Mouse (Mus musculus) adrenal gland, postnatal 36 days (tissue): ENCODE measurements around the gene Trh. TPM values are rescaled to one million over a fixed set of nuclear protein-coding genes. Genes with fewer than 3 reads are reported as not detected.

Experiments used
- DNase-seq, 2 experiments: peaks; one replicate each; pipeline ENCODE4 v3.0.0; 2021; ENCODE audit warnings: mixed read lengths in 1 of 2
- long read RNA-seq, 2 experiments: library from polyadenylated mRNA; stranded (forward); transcript quantifications; one replicate each; pipeline ENCODE4 v2.0.0; 2021; ENCODE audit warnings: borderline sequencing depth in 2 of 2
- total RNA-seq, 2 experiments: library from RNA; stranded (reverse); gene quantifications; 2 replicates each; pipeline ENCODE4 v1.2.3; 2021

Trh gene
- not detected for total RNA-seq
- long read RNA-seq, experiment 1, result 0 reads
- long read RNA-seq, experiment 2, result 0 reads

DNA sequence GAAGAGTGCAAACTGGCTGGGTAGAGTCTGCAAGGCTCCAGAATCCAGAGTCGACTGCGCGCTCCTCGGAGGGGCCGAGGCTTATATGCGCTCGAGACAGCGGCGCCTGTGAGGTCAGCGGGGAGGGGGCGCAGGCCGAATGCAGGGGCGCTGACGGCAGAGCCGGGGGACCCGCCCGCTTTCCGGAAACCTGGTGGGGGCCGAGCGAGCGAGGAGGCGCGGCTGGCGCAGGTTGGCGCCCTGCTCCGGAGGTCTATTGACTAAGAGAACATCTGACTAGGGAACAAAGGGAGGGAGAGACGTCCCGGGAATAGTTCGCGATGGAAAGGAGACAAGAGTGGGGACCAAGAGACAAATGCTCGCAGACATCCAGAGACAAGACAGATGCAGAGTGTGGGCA is at the start of gene Trh:
TSS of gene Trh (minus strand) at position 60 of the 400 bp plus-strand sequence.
- DNase-seq, result no peak

DNA sequence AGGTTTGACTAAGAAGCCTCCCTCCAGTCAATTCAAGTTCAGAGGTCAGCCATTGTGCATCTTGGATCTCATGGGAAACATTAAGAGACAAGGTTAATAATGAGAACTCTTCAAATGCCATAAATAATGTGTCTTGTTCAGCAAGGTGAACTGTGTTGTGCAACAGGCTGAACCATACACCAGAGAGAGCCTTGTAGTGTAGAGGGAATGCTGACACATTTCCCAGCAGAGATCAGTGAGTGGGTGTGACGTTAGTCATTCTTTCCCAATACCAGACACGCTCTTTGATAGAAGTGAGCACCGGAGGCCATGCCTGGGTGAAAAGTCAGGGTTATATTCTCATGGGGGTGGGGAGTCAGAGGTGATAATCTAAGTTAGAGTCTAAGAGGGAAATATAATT is 46.4 kb upstream of the Trh start:
- peak in 1 of 2 experiments; percentile 32 for DNase-seq

DNA sequence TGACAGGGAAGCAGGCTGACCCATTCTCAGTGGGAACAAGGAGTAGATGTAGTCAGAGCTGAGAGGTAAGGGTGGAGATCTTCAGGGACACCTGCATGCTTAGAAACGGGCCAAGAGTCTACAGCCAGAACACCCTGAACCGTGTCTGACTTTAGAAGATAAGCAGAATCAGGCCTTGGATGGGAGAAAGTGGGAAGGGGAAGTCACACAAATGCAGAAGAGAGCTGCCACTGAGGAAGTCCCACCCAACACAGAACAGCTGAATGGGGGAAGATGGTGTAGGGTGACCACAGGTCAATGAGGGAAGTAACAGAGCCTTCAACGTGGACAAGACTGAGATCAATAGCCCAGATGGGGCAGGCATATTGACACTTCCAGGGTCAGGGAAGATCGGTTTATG is 42.4 kb upstream of the Trh start:
- no peak for DNase-seq

DNA sequence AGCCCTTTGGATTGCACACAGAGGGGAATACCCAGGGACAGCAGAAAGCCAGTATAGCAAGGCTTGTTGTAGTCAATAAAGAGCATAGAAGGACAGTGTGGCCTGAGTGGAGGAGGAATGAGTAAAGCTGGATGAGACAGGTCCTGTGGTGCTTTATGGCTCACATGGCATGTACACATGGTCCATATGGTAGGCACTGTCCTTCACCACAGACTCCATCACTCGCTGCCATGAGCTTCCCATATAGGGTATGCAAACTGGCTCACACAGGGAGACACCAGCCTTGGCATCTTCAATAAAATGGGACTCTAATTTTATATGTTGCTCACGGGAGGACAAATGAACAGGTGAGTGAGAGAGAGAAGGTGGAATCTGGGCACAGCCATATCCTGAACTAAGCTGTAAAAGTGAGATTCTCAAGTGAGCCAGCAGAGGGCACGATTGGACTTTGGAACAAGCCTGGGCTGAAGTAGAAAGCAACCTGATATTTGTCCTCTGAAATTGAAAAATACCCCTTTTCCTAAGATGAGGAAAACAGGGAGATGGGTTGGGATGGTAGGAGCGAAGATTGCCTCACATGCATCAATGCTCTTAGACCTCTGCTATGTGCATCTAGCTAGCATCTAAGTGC is 41.9 kb upstream of the Trh start:
- DNase-seq, result peak; percentile 67 to 76

DNA sequence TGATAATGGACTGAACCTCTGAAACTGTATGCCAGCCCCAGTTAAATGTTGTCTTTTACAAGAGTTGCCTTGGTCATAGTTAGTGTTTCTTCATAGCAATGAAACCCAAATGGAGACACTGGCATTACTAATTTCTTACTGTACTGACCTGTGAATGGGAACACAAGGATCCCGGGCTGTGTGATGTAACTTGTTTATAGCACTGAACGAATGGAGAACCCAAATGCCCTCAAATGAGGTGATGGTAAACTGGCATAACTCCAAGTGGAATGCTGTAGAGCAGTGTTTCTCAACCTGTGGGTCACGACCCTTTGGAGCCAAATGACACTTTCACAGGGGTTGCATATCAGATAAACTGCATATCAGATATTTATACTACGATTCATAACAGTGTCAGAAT is 41.1 kb upstream of the Trh start:
- DNase-seq, result no peak

DNA sequence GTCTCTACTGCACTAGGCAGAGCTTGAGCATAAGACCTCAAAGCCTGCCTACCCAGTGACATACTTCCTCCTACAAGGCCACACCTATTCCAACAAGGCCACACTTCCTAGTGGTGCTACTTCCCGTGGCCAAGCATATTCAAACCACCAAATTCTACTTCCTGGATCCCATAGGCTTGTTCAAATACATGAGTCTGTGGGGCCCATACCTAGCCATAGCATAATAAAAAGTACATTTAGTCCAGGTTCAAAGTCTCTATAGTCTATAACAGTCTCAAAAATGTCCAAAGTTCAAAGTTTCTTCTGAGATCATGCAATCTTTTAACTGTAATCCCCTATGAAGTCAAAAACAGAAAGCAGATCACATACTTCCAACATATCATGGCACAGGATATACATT is 32.7 kb upstream of the Trh start:
- no peak for DNase-seq

DNA sequence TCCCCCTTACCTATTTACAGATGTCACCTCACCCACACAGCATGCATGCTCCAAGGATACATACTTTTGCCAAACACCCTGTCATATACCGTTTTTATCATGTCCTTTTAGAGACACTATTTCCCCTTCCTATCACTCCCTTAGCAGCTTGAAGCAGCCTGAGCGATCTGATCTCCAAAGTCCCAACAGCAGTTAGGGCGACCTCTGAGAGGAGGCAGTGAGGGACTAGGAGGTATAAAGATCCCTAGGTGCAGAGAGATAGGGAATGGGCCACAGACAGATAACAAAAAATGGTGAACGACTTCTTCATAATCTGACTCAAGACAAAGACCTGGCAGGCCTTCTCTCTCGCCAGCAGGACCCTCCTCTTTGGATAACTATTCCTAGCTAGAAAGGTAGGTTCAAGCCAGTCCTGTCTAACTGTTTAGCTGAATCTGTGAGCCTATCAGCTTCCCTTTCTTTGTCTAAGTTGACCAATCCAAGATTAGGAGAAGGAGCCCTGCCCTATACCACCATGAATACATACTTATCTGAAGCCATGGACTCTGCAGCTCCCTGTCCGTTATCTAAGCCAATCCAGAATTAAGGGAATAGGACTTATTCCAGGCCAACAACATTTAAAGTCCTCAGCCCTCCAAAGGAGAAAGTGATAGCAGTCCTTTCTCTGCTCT is 29.3 kb upstream of the Trh start:
- no peak for DNase-seq

DNA sequence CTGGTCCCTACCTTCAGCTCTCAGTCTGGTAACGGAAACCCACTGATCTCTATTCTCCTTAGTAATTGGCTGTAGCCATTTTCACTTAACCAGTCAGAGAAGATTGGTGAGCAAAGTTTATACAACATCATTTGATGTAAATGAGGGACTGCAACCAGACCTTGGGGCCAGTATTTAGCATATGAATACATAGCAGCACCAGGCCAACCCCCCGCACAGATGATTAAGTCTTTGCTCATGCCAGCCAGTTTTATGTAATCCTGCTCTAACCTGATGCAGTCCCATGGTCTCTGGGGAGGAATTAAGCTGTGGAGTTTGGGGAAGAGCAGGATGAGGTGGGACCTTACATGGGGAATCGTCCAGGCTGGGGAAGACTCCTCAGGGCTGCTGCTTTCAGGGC is 28.2 kb upstream of the Trh start:
- no peak for DNase-seq

DNA sequence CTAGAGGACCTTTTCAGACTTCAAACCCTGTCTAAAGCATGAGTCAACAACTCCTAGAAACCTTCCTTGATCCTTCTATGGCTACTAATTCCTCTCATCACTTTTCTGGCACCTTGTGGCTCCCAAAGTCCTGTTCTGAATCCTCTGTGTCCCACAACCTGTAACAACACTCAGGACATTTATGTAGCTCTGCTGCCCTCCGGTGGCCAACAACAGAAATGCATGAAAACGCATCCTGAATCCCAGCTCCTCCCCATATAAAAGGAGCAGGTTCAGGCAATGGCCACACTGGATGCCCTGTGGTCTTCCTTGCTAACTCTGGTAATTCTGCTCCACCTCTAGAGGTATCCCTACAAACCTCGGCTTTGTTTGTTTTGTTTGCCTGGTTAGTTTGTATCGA is 24.6 kb upstream of the Trh start:
- peak; percentile 67 to 74 for DNase-seq

DNA sequence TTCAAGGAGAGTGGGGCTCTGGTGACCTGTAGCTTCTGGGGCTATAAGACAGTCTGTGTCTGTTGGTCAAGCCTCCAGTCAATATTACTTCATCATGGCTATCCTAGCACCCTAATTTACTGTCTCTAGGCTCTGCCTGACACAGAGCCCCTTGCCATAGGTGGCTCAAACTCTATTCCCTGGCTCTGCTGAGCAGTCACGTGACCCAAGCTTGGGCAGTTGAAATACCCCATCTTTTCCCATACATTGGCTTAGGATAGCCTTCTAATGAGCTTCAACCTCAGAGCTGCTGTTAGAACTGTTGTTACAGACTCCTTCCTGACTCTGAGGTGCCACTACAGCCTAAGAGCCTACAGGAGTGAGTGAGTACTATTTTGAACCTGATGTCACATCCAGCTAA is 23.6 kb upstream of the Trh start:
- no peak for DNase-seq

DNA sequence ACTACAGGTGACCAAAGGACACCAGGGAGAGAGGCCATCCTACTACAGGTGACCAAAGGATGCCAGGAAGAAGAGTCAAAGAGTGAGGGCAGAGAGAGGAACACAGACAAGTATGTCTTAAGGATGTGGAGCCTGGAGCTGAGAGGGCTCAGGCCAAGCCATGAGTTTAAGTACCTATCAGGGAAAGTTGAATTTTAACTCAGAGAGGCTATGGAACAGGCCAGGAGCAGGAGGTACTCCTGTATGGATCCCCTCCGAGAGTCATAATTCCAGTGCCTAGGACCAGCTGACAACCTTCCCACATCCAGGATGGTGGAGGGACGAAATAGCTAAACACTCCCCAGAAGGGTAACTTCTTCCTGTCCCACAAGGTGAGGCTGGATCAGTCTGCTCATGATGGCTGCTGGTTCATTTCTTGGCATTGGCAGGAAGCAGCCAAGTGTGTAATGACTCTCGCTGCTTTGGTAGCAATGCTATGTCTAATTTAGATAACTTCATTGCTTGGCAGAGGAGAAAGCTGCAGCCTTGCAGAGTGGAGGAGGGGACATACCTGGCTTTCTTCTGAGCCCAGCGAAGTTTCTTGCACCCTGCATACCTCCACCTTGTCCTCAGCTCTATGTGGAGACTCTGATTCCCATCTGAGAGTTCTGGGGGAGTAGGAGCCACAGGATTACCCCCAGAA is 16.9 kb upstream of the Trh start:
- DNase-seq, result no peak

DNA sequence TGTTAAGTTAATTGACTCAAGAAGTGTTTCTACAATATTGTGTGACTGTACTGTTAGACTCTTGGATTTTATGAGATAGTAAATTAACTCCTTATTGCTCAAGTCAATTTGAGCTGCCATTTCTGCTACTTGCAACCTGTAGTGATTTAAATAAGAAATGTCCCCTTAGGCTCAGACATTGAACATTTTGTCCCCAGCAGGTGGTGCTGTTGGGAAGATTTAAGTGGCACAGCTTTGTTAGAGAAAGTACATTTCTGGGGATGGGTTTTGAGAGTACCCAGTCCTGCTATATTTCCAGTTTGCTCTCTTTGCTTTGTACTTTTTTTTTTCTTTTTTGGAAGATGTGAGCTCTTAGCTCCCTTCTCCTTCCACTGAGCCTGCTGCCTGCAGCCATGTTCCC is 10.9 kb upstream of the Trh start:
- no peak for DNase-seq

DNA sequence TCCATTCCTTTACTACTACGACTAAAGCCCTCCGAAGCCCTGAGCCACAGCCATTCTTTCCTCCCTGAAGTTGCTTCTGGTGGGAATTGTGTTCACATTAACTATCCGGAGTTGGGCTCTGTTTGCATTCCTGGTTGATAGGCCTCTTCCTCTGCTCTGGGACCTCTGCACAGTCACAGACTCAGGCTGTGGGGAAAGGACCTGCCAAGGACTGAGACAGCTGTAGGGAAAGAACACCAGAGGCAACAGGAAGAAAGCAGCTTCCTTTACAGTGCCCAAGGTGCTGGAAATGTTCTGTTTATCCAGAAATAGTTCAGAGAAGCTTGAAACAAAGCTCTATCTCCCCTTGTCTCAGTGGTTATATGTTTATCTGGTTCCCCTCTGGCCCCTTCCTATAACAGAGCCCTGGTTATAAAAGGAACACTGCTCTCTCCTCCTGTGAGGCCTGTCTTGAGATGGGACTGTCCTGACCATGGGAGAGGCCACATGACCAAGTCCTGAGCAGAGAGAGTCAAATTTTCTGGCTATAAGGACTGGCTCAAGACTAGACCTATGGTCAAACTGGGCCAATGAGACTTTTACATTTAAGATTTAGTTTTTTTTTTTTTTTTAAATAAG is 8.9 kb upstream of the Trh start:
- DNase-seq, result no peak

DNA sequence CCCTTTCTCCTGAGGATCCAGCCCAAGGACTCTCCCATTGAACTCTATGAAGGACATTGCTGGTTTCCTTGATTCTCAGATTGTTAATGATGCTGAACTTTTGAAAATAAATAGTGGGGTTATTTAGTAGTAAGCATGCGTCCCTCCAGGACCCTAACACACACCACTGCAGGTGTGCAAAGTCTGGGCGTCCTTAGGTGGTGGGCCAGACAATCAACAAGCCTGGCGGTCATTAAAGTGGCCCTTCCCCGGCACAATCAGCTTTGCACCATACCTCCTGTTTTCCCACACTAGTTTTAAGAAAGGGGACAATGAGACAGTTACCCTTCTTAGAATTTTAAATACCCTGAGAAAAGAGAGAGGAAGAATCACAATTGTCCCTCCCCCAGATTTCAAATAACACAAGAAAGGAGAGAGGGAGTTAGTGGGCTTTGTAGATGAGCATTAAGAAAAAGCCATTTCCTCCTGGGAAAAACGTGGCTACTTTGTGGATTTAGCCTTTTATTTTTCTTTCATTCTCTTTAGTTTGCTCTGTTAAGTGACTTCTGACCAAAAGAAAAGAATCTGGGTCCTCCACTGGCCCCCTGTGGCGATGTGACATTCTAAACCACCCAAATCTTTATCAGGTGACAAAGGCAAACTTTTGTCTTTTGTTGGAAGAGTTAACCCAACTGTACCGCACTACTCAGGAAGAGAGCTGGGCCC is 2.9 kb upstream of the Trh start:
- DNase-seq, result no peak

DNA sequence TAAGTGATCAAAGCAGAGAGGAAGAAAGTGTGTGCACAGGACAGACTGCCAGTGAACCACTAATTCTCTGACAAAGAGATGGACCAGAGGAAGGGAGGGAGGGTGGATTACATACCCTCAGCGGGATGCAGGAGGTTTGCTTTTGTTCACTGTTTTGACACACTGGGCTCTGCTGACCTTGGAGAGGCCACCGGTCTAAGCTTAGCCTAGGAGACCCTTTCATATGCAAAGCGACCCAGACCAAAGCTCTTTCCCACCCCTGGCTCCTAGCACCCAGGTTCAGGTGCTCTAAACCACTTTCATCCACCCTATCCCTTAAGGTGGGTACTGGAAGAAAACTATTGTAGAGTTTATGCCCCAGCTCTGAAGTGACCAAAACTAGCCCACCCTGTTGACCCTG is 1.9 kb upstream of the Trh start:
- DNase-seq, result no peak

DNA sequence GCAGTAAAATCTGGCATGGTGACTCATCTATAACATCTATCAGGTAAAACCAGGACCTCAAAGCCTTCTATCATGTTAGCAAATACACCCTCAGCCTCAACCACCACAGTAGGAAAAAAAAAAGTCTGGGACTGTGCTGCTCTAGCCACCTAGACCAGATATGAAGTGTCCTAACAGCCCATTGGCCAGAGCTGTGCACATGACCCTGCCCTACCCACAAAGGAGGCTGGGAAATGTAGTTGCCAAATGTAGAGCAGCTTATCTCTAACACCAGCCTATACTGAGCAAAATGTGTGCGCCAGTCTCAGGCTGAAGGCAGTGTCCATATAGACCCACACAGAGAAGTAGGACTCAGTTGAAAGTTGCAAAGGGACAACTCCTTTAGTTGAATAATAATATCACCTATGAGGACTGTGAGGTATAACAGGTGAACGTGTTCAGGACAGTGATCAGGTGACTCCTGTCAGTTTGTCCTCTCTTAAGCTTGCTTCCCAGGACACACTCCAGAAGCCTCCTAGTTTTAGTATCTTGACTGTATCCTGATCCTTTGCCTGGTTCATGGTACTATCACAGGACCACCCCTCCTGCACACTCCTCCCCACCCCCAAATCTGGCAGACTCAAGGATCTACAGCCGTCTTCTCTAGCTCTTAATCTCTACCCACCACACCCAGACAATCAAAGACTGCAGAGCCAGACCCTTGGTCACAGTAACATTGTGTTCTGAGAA is 3.1 kb downstream of the Trh start:
- DNase-seq, result peak; percentile 66 to 76

DNA sequence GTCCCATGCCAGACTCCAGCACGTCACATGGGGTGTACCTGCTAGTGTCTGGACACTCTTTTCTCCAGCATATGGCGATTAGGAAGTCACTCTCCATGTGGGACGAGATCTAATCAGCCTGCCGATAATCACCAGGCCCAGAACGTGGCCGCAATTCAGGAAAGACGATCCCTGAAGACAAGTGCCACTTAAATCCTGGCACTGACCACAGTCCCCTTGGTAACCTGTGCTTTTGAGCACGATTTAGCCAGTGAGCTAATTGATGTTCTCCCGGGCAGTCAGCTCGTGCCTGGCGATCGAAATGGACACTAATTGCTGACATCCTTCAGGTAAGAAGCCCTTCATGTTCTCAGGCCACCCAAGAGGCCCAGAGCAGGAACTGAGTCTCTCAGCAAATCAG is 9.4 kb downstream of the Trh start:
- no peak for DNase-seq

DNA sequence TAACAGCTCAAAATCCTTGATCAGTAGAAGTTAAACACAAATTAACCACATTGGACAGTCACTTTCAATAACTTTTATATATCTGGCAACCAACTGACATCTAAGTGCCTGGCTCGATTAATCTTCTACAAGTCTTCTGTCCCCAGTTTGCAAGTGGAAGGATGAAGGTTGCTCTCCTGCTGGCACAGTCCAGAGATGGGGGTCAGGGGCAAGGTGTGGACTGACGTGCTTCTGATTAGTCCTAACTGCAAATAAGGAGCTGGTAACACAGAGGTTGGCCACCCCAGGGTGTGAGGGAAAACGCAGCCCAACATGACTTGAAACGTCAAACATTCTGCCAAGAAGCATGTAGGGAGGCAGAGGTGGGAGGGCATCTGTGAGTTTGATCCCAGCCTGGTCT is 12.7 kb downstream of the Trh start:
- no peak for DNase-seq

DNA sequence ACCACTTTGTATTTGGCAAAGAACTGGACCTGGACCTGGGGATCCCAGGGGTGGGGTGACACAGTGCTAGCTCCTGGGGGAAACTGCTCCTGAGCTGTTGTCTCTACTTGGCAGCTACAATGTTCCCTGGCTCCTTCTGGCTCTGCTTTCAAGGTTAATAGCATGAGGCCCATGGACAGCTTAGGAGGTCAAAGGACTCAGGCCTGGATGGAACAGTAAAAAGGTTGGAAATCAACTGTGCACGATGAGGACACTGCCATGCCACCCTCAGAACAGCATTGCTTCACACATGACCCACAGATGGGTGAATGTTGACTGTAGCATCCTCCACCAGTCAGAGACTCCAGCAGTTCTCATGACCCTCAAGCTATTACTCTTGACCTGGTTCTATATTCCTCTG is 13.1 kb downstream of the Trh start:
- DNase-seq, result peak in 1 of 2 experiments; percentile 9

DNA sequence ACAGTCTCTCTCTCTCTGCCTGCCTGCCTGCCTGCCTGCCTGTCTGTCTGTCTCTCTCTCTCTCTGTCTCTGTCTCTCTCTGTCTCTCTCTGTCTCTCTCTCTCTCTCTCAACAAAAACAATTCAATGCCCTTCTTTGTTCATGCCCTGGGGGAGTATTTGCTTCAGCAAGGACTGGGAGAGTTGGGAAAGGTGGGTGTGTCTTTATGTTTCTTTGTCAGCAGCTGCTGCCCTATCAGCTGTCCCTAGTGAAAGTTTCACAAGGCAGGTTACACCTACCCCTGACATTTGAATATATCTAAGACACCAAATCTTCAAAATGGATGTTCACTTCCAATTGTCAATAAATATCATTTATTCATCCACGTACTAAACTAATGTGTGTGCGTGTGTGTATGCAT is 14.9 kb downstream of the Trh start:
- DNase-seq, result no peak

DNA sequence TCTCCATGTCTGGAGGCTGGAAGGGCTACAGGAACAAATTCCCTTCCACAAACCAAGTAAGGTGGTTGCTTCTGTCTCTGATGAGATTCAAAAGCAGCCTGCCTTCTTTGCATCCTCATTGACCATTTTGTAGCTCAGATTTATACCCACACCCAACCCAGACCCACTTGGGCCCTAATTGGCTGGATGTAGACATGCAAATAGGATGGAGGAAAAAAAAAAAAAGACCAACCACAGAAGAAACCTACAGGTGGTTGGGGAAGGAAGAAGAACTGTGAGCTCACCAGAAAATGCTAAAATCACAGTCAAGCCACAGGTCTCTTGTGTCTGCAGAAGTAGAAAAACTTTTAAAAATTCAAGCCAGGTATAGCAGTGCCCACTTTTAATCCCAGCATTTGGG is 15.3 kb downstream of the Trh start:
- DNase-seq, result no peak

DNA sequence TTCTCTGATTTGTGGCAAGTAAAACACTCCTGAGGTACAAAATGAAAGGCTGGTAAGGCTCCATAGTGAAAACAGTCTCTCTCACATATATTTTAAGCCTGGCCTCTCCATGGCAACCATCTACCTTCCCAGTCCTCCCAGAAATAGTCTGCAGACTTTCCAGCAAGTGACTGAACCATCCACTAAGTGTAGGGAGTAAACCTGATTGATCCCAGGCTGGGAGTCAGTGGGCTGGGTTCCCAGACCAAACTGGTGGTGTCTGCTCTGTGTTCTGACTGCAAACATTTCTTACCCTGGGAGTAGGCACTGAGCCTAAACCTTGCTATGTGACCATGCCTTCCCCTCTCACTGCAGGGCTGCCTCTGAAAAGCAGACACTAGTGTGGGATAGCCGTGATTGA is 19.5 kb downstream of the Trh start:
- no peak for DNase-seq
